Mouse (Mus musculus) adrenal gland, postnatal 36 days (tissue): Measurements from ENCODE around the gene Kdm2b. TPM values are rescaled to one million over a fixed set of nuclear protein-coding genes. Genes with fewer than 3 reads are reported as not detected.

ENCODE experiments used
- DNase-seq, 2 experiments: peaks; one replicate each; pipeline ENCODE4 v3.0.0; 2021; ENCODE audit warnings: mixed read lengths in 1 of 2
- total RNA-seq, 2 experiments: library from RNA; stranded (reverse); gene quantifications; 2 replicates each; pipeline ENCODE4 v1.2.3; 2021

Kdm2b gene
- total RNA-seq, 2 experiments from 2014 or later: 13.4 to 14.7 TPM

- DNase-seq: no peak
Observed at GRCm38 (mm10) chr5:123011705-123012104, 22.1 kb upstream of the Kdm2b start.

GRCm38 (mm10) chr5:123010806-123011205, 21.2 kb upstream of the Kdm2b start:
- DNase-seq: no peak

- no peak for DNase-seq
Observed at GRCm38 (mm10) chr5:123009873-123010272, 20.2 kb upstream of the Kdm2b start.

- DNase-seq: no peak
Observed at GRCm38 (mm10) chr5:123008877-123009493, 19.4 kb upstream of the Kdm2b start.

GRCm38 (mm10) chr5:123005716-123006592, 16.3 kb upstream of the Kdm2b start:
- DNase-seq: no peak

GRCm38 (mm10) chr5:123000901-123001300, 11.3 kb upstream of the Kdm2b start:
- no peak for DNase-seq

- no peak for DNase-seq
Observed at GRCm38 (mm10) chr5:122997205-122998204, 7.9 kb upstream of the Kdm2b start.

GRCm38 (mm10) chr5:122994910-122995309, 5.3 kb upstream of the Kdm2b start:
- no peak for DNase-seq

GRCm38 (mm10) chr5:122994303-122994846, 4.8 kb upstream of the Kdm2b start:
- peak; percentile 89 to 90 for DNase-seq

- no peak for DNase-seq
Observed at GRCm38 (mm10) chr5:122993811-122994210, 4.2 kb upstream of the Kdm2b start.

GRCm38 (mm10) chr5:122991350-122992004, 1.9 kb upstream of the Kdm2b start:
- no peak for DNase-seq

GRCm38 (mm10) chr5:122990411-122991160, 963 bp upstream of the Kdm2b start:
- no peak for DNase-seq

GRCm38 (mm10) chr5:122989001-122989525, 560 bp downstream of the Kdm2b start:
- DNase-seq: peak; percentile 77 to 84

- DNase-seq: peak; percentile 50 to 69
Observed at GRCm38 (mm10) chr5:122988021-122988751, 1.4 kb downstream of the Kdm2b start.

- peak; percentile 40 to 60 for DNase-seq
Observed at GRCm38 (mm10) chr5:122987211-122988020, 2.2 kb downstream of the Kdm2b start.

- DNase-seq: no peak
Observed at GRCm38 (mm10) chr5:122986091-122986493, 3.5 kb downstream of the Kdm2b start.

- DNase-seq: no peak
Observed at GRCm38 (mm10) chr5:122985276-122985675, 4.3 kb downstream of the Kdm2b start.

- DNase-seq: no peak
Observed at GRCm38 (mm10) chr5:122984483-122984882, 5.1 kb downstream of the Kdm2b start.

GRCm38 (mm10) chr5:122978970-122979369, 10.7 kb downstream of the Kdm2b start:
- no peak for DNase-seq
